Mouse (Mus musculus) heart, adult 9 months (tissue): ENCODE data around the gene Fosl1.

Experiments
- DNase-seq, 2 experiments: peaks; one replicate each; pipeline ENCODE4 v3.0.0; 2022; ENCODE audit warnings: low spot score in 2 of 2

Gene Fosl1

GRCm38 (mm10) chr19:5424782-5425741 lies 22.3 kb upstream of the Fosl1 start, which contains the start of the genes Drap1 and AI837181:
Gene Drap1 (minus strand): TSS chr19:5424979.
Gene AI837181 (plus strand): TSS chr19:5425144.
- peak; percentile 88 to 92 for DNase-seq

DNA sequence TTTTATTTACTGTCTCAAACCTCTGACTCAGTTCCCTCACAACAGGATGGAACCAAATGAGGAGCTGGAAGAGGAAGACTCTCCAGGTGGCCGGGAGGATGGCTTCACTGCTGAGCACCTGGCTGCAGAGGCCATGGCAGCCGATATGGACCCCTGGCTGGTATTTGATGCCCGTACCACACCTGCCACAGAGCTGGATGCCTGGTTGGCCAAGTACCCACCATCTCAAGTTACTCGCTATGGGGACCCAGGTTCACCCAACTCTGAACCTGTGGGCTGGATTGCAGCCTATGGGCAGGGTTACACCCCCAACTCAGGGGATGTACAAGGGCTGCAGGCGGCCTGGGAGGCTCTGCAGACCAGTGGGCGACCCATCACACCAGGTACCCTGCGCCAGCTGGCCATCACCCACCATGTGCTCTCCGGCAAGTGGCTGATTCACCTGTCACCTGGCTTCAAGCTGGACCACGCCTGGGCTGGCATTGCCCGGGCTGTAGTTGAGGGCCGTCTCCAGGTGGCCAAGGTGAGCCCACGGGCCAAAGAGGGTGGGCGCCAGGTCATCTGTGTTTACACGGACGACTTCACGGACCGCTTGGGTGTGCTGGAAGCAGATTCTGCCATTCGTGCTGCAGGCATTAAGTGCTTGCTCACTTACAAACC lies 21.3 kb upstream of the Fosl1 start:
- DNase-seq: no peak

DNA sequence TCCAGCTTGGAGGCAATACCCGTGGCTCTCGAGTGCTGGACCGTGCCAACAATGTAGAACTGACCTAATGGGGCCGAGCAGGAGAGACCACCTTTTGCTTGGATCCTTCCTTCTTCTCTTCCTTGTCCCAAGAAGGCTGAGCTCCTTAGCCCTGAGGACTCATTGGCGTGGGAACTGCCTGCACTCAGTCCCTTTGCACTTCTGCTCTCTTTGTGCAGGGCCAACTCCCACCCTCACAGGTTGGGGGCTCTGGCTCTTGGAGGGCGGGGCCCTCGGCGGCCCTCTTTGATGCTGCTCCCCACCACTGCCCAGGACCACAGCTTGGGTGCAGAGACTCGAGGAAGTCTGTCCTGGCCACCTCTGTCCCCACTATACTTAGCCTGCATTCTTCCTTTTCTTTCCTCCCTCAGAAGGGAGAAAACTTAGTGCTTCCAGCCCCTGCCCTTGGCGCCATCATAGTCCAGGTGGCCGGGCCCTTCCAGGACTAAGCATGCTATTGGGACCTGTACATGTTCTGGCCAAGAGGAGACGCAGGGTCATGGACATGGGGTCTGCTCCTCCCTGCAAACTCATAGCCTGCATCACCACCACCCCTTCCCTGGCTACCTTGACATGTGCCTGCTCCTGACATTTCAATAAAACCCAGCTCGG lies 20.6 kb upstream of the Fosl1 start:
- no peak for DNase-seq

DNA sequence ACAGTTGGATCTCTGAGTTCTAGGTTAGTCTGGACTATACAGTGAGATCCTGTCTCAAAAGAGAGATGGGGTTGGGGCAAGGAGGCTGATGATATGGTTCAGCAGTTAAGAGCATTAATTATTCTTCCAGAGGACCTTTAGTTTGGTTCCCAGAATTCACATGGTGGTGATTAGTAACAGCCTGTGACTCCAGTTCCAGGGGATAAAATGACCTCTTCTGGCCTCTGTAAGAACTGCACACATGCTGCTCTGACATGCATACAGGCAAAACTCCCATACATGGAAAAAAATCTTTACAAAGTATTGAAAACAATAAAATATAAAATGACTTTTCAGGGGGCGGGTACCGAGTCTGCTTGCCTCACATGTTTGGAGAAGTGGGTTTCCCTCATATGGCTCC lies 19.3 kb upstream of the Fosl1 start:
- DNase-seq: no peak

DNA sequence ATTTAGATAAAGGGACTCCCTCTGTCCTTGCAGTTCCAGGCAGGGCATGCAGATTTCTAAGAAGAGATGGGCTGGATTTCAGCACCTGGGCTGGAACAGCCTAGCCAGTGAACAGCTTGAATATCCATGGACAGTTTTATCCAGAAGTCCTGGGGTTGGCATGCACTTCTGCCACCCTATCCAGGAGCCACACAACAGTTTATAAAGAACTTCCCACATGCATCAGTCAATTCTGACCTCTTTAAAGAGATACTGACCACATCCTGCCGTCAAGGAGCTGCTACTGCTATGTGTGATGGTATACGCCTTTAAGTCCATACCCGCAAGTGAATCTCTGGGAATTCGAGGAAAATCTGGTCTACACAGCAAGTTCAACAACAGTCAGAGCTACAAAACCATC lies 18.1 kb upstream of the Fosl1 start:
- no peak for DNase-seq

DNA sequence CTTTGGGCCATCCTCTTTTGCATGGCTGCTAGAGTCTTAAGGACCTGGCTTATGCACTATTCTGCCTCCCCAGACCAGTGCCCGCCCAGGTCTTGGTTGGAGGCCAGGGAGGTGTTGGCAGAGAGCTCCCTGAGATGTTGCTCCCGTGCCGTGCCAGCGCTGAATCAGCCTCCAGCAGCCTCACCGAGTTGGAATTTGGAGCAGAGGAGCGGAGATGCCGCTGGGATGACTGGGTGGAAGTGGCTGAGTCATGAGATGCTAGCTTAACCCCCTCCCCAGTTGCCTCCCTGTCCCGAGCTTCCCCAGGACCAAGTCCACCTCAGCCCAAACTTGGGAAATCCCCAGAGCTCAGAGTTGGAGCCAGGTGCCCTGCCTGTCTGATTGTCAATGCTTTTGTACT lies 17.5 kb upstream of the Fosl1 start:
- DNase-seq: peak in 1 of 2 experiments; percentile 39

GRCm38 (mm10) chr19:5430408-5430807 lies 16.9 kb upstream of the Fosl1 start:
- DNase-seq: no peak

DNA sequence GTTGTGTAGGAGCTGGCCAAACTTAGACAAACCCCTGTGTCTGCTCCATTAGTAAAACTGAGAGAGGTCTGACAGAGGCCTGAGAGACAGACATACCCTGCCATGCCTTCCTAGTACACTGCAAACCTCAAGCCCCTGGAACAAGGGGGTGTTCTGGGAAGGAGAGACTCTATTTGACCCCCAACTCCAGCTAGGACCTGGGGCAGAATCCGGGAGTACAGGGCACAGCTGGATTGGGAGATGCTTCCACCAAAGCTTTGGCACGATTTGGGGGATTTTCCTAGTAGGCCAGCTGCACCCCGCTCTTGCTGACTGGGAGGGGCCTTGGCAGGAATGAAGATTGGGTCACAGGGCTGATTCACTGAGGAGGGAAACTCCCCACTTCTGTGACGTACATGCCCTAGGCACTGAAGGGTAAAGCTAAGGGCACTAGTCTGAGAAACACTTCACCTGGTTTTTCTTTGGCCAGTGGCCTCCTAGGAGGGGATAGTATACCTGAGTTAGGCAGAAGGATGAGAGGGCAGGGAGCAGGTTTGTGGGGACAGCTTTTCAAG lies 15.4 kb upstream of the Fosl1 start:
- peak in 1 of 2 experiments; percentile 53 for DNase-seq

DNA sequence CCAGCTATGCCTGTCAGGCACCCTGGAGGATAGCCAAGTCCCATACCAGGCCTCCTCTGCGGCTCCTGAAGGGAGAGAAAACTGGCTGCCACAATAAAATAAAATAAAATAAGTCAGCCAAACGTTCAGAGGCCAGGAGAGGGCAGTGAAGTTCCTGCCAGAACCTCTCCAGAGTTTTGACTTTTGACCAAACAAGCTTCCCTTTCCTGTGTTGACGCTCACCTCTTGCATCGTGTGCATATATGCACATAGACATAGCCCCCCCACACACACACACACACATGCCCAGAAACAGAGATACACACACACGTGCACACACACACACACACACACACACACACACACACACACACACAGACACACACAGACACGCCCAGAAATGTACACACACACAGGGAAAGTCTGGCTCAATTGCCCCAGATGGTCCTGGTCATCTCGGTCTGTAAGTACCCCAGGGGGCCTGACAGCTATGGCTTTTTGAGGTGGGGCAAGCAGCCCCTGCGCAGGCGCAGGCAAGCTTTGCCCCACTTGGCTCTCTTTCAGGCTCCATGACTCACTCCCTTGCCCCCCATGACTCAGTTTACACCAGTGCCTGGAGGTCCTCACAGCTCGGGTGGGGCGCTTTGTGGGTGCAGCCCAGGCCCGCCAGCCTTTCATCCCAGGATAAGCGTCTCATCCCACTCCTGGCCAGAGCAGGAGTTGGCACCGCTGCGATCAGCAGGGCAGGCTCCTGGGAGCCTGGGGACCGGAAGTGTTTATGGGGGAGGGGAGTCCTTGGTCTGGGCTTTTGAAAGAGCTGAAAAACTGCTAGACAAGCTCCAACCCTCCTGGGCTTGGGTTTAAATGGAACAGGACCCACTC lies 14.1 kb upstream of the Fosl1 start:
- peak; percentile 36 to 63 for DNase-seq

DNA sequence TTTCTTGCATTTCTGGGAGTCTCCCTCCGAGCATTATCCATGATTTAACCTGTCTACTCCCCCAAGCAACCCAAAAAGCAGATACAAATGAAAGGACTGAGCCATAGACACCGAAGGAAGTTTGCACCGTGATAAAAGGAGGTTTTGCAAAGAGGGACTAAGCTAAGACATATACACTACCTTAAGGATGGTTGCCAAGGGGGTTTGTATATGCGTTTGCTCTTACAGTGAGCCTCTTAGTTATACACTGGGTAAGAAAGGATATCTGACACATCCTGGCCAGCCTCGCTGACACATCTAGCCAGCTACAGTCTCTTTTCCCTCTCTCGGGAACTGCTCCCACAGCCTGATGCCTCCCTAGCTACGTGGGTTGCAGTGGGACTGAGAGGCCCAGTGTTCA lies 13.4 kb upstream of the Fosl1 start:
- no peak for DNase-seq

- DNase-seq: no peak
These were observed 2.9 kb upstream of the Fosl1 start for GRCm38 (mm10) chr19:5444371-5444908.

DNA sequence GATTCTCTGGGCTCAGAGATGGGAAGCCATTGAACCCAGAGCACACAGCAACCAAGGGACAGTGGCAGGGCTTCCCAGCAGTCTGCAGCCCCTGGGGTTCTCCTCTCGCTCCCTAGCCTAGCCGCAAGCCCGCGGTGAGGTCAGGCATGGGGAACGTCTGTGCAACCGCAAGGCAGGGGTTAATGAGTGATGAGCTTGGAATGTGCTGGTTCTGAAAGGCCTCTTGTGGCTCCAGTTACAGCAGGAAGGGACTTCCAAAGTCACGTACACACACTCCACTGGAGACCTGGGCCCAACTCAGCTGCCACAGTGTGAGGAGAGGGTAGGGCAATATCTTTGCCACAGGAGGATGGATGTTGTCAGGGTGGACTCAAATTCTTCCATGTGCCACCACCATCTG lies 2.4 kb upstream of the Fosl1 start:
- no peak for DNase-seq

GRCm38 (mm10) chr19:5445747-5446146 lies 1.6 kb upstream of the Fosl1 start:
- DNase-seq: no peak

- DNase-seq: no peak
These were observed 1.2 kb downstream of the Fosl1 start for GRCm38 (mm10) chr19:5448354-5449150.

- no peak for DNase-seq
These were observed 2.3 kb downstream of the Fosl1 start for GRCm38 (mm10) chr19:5449673-5450072.

DNA sequence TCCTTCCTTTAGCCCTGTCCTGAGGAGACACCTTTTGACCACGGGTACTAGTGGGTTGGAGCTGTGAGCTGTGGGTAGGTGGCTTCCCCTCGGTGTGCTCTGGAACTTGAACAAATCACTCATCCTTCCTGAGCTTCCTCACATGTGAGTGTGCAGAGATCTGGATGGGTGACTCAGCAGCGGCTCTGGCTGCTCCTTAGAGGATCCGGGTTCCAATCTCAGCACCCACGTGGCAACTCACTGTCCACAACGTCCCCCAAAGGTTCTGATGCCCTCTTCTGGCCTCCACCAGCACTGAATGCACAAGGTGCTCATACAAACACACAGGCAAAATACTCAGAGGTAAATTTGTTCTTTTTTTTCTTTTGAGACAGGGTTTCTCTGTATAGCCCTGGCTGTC lies 4.4 kb downstream of the Fosl1 start:
- DNase-seq: no peak

DNA sequence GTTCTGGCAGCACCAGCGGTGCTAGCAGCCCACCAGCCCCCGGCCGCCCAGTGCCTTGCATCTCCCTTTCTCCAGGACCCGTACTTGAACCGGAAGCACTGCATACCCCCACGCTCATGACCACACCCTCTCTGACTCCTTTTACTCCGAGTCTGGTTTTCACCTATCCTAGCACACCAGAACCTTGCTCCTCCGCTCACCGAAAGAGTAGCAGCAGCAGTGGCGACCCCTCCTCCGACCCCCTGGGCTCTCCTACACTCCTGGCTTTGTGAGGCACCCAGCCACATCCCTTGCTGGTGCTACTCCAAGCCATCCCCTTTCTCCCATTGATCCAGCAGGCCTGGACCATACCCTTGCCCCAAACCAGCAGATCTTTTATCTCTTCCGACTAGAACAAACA lies 7.7 kb downstream of the Fosl1 start:
- no peak for DNase-seq

DNA sequence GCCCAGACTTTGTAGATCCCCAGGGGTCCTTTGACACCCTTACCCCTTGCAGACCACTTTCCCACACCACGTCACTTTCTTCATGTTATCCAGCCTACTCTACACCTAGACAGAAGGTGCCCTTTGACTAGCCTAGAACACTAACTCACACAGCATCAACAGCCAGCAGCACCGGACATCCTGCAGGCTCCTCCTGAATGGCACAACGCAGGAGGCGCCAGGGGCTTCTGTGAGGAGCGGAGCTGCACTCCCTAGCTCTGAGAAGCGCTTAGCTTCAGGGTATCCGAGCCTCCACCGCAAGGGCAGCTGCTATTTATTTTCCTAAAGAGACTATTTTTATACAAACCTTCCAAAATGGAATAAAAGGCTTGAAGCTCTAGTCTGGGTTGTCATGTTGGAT lies 8.2 kb downstream of the Fosl1 start:
- no peak for DNase-seq

DNA sequence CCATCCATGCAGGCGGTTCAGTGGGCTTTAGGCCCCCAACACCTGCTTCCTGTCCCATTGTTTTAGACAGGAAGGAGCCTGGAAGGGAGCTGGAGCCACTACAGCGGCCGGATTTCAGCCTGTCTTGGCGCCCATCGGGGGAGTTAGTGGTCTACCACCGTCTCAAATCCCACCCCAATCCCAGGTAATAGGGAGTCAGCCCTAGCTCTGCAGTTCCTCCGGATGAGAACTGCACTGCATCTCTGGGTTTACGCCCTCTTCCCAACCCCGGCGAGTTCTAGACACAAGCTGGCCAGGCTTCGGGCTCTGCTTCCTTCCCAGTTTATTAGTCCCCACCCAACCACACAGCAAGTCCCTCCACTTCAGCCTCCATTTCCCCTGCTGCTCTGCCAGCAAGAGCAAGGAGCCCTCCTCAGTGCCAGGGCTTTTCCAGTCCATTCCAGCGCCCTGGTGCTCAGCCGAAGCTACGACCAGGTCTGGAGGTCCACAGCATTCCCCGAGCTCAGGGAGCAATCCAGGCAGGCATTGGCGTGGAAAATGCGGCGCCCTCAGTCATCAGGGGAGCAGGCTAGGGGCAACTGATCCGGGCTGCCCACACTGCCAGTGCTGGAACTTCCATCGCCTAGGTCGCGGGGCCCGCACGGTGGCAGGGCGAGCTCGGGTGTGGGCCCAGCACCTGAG lies 9.0 kb downstream of the Fosl1 start:
- DNase-seq: peak; percentile 62 to 80
